Mouse (Mus musculus) frontal cortex, adult 2 months (tissue): ENCODE measurements at regions not wholly inside any gene's neighbourhood (a gene's known extent, or its start where the extent isn't known, plus 50 kb on each side); places are given as distances from the start of the nearest gene placed in this dataset.
A peak's percentile ranks its signal among the peaks of the same experiment; 100 is the strongest.
"Not testable (repeated sequence)": the region's sequence is repeated elsewhere in the genome, so short reads cannot be mapped to it uniquely, and the experiment has no call there.

Source experiments
- DNase-seq, 2 experiments: peaks; one replicate each; pipeline ENCODE4 v3.0.0; 2022; ENCODE audit warnings: low spot score in 1 of 2; ENCODE audit errors: extremely low spot score in 1 of 2

DNA sequence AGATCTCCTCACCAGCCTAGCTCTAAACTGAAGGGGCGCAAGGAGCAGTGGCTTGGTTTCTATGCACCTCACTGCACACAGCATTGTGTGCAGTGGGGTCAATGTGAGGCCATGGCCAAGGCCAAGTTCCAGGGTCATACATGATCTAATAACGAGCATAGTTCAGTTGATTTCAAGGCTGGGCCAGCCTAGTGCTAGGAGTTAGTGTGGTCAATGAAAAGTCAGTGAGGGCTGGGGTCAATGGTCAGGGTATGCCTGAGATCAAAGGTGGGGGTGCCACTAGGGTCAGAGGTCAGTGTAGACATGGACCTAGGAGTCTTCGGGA lies 219.7 kb downstream of the Tpra1 start:
- no peak for DNase-seq

DNA sequence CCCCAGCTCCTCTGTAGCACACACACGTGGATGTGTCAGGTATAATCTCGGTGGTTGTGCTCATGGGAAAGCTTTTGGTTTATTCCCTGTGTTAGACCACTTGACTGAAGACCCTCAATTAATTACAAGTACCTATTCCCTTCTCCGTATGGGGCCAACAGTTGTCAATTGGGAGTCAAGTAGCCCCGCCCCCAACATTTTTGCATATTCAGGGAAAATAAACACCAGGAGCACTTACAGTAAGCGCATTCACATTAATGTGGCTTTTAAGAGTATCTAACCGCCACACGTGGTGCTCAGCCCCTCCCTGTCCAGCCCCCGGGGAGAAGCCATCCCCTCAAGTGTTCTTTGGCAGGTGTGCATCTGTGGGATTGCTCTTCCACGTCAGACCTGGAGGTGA lies 223.9 kb downstream of the Tpra1 start:
- DNase-seq, result no peak

DNA sequence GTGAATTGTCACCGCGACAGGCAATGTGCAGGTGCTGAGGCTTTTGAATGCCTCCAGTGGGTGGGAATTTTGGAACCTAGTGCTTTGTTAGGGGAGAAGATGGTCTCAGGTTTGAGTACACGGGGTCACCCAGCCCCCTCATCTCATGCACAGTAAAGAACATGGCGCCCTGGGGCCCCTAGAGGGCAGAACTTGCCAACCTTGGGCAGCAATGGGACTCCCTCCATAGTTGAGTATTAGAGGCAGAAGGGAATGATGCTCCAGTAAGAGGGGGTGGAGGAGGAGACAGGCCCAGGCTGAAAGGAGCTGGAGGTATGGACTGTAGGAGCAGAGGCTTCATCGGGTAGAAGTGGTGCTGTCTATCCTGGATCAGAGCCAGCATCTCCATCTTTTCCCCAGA lies 226.1 kb downstream of the Tpra1 start:
- DNase-seq, result not testable (repeated sequence)

DNA sequence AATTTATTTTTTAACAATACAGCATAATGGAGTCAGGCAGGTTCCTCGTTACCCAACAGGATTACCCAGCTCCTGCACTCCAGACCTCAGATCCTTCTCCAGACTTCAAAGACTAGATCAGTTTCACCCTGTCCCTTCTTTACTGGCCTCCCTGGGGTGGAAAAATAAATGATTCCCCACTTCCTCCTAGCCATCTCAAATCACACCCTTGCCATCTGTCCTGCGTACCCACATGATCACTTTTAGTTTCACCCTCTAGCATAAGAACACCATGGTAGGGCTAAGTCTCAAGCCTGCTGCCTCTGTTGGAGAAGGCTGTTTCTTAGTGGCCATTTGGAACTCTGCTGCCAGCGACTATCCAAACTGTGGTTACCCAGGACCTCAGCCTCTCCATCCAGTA lies 222.0 kb downstream of the Plxna1 start:
- DNase-seq, result no peak

DNA sequence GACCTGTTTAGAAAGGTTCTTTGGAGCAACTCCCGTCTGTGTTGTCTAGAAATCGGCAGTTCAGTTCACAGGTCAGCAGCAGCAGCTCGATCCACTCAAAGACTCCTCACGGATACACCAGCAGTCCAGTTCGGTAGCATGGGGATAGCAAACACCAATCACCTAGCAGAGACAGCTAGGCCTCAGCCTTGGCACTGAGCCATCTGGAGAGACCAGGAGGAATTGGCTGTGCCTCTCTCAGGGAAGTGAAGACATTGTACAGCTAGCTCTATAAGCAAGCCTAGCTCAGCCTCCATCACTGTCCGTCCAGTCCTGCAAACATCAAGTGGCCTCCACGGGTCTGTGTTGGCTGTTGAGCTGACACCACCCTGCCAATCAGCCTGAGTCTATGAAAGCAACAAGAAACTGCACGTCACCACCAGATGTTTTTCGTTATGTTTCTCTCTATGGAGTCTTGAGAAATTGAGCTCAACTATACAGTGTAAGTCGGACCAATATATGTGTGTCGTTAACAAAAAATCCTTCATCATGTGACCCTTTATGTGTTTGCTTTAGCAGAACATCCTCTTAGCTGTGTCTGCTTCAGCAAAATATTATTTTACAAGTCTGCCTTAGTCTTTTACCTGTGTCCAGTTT lies 209.3 kb downstream of the Plxna1 start:
- DNase-seq, result no peak

DNA sequence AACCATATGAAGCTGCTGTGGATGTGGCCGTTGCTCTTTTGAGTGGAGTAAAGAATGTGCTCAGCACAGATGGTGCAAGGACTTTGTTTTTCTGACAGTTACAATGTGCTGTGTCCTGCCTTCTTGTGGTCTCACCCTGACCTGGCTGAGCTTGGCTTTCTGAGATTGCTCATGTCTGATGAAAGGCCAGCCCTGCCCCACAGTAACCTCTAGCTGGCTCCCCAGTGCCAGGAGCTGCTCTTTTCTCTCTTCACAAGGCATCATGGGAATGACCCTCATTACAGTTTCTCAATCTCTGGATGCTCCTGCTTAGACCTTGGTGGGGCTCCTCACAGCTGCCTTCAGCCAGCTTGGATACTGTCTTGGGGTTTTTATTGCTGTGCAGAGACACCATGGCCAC lies 204.9 kb downstream of the Plxna1 start:
- DNase-seq, result no peak

DNA sequence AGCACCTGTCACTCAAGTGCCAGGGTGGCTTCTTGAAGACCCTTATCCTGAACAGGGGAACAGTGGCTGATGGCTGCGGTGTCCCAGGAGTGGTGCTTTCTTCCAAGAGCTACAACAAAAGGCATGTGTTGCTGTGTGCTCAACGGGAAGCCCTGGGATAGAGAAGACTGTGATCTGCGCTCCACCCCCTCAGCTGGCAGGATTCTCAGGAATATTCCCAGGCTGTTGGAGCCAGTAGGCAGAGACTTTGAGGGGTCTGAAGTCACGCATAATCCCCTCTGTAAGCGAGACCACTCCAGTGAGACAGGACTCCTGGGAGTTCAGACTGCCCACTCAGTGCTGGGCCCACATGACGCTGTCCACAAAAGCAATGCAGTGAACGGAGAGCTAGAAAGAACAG lies 202.4 kb downstream of the Plxna1 start:
- DNase-seq, result peak in 1 of 2 experiments; percentile 35

DNA sequence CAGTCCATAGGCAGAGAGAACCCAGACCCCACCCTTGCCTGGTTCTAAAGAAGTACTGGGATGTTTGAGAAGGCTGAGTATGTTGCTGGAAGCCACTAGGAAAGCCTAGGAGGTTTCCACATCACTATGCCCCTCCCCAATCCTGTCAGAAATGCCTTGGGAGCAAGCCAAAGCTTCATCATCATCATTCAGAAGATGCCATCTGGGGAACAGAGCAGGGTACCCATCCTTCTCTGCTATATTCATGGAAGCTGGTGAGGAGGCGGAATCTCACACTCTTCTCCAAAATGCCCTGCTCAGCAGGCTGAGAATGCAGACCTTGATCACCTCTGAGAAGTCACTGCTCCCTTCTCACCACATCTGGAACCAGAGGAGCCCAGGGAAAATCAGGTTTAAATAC lies 200.7 kb downstream of the Plxna1 start:
- DNase-seq, result peak in 1 of 2 experiments; percentile 65

DNA sequence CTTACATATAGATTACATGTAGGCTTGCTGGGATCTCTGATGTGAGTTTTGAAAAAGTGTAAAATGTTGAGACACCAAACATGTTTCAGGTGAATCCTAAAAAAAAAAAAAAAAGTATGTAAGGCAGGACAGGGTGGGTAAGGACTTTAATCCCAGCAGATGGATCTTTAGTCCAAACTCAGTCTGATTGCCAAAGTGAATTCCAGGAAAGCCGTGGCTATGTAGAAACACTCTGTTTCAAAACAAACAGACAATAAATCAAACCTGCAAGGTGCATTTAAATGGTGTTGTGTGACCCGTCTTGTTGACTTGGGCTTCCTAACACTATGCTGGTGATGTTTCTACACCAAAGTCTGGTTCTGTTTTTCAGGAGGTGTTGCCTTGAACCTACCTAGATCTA lies 192.9 kb downstream of the Plxna1 start:
- DNase-seq, result no peak

DNA sequence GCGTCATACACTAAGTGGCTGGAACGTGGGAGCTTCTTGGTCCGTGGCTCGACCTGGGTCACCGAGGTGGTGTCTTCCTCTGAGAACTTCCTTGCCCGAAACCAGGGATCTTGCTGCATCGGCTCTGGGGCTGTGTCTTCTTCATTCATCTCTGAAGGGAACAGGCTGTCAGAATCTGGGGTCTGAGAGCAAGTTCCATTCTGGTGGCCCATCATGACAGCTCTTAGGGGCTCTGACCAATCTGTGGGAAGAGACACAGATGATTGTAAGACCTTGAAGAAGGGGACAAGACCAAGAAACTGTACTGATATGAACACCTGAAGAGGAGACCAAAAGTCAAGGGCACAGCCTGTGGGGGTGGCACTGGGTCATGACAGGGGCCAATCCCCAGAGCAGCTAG lies 177.5 kb downstream of the Plxna1 start:
- not testable (repeated sequence) for DNase-seq

DNA sequence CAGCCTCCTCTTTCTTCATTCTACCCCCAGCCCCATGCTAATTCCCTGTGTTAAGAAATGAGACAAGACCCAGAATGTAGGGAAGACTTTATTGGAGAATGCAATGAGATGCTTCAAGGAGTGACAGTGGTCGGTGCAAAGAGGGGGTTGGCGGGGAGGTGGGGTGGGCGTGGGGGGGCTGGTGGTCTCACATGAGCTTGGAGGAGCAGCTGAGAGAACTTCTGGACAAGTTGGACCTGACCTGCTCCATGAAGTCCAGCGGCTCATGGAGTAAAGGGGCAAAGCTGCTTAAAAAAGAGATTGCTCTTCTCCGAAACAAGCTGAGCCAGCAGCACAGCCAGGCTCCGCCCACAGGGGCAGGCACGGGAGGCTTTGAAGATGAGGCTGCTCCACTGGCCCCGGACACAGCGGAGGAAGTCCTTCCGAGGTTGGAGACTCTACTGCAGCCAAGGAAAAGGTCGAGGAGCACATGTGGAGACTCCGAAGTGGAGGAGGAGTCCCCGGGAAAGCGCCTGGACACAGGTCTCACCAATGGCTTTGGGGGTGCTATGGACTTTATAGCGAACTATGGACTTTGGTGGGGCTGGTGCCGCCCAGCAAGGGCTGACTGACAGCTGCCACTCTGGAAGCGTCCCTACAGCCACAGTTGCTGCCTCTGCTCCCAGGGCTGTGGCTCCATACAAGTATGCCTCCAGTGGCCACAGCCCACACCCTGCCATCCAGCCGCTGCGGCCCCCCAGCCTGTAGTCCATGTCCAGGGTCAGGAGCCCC lies 161.7 kb downstream of the Plxna1 start:
- DNase-seq, result not testable (repeated sequence)

DNA sequence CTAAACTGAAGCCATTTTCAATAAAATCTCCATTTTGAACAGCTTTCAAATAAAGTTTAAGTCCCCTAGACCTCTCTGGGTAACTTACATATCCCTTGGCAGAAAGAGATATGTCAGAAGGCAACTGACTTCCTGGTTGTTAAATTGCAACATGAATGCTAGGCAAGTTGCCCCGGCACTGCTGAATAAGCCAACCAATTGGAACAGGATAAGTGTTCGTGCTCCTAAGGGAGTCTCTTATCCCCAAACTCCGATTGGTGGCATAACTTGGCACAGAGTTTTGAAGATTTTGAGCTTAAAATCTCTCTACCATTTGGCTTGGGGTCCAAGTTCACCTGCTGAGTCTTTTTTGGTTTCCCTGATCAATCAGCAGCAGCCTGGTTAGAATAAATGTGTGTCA lies 147.4 kb downstream of the Plxna1 start:
- no peak for DNase-seq

DNA sequence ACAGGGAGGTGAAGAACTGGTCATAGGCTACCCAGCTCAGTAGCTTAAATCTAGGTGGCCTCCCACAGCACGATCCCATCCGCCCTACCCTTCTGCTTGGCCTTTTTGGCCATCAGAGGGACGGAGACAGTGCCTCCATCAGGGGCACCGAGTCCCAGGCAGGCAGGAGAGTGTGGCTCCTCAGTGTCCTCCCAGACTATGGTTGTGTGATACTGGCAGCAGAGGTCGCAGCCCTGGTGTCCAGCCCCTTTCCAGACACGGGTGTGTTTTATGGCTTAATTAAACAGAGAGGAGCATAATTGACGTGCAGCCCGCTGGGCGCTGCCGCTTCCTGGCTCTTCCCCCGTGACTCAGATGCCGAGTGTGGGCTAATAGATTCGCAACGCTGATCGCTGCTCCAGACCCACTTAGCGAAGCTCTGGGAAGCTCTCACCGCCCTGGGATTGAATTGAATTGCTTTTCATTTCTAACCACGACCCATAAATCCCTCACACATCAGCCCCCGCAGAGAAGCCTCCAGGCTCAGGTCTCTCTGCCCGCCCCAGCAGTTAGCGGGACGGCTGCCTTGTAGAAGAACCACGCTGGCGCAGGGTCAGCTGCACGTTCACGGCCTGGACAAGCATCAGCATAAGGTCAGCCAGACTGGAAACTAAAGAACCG lies 126.9 kb downstream of the Plxna1 start:
- peak in 1 of 2 experiments; percentile 53 for DNase-seq

DNA sequence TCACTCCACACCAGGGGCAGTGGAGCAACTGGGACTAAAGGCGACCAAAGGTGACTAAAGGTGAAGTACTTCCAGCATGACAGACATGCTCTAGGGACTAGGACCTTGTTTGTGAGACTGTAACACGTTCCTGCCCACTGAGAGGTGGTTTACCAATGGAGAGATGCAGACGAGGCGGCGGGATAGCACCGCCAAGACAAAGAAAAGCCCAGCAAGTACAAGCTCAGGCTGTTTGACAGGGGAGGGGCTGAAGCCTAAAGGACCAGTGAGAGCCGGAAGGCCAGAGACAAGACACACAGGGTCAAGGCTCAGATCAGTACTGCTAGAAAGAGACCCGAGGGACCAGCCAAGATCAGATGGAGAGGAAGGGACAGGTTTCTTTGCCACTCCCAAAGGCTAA lies 126.2 kb downstream of the Plxna1 start:
- no peak for DNase-seq

DNA sequence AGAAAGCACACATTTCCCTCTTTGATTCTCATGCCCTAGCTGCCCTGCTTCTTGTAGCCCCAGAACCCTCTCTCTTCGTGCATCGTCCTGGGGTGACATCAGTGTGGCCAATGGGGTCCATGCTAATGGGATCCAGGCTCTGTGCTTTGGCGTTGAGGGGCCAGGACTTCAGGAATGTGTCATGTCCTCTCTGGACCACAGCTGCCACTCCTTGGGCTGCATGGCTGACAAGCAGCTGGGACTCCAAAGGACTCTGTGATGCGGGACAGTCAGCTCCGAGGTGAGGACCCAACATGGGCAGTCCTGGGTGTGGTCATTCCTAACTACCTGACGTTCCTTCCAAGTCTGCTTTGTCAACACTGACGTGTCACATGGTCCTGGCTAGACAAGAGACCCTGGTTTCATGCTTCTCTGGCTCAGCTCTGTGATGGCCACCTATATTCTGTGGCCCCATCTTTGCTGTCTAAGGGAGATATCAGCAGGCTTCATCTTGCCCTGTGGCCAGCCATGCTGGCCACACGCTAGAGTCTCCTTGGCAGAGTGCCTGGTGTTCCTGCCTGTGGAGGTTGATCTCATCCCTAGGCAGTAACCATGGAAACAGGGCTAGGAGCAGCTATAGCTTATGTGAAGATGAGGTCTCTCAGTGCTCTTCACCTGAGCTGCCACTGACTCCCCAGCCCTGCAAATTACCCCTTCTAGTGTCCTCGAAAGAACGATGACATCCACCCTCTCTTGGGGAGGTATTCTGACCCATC lies 125.4 kb downstream of the Plxna1 start:
- peak in 1 of 2 experiments; percentile 78 for DNase-seq

DNA sequence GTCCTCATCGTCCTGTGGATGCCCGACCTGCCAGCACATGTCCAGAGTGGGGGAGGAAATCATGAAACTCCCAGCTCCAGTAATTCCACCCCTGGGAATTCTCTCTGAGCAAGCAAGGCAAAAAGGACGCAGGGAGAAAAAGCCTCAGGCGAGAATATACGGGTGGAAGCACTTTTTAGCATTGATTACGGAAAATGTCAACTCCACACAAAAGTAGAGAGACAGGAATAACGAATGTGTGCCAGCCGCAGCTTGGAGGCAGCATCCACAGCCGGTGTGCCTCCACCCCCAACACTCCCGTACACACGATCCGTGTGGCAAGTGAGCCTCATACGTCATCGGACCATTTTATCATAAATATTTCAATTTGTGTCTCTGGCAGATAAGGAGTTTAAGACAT lies 123.5 kb downstream of the Plxna1 start:
- peak in 1 of 2 experiments; percentile 76 for DNase-seq

DNA sequence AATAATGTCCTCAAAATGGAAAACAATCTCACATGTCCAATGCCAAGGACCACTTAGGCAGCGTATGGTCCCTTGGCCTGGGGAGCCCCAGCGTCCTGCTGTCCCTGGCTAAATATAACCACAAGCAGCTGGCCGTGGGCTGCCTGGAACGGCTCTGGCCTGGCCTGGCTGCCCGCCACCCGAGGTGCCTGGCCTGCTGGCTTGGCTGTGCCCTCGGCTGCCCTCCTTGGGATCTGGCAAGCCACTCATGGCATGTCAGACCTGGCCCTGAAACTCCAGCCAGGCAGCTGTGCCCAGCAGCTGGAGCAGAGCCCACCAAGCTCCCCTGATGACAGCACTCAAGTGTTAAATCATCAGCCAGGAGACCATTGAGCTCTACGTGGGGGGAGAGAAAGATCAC lies 122.9 kb downstream of the Plxna1 start:
- DNase-seq, result no peak

DNA sequence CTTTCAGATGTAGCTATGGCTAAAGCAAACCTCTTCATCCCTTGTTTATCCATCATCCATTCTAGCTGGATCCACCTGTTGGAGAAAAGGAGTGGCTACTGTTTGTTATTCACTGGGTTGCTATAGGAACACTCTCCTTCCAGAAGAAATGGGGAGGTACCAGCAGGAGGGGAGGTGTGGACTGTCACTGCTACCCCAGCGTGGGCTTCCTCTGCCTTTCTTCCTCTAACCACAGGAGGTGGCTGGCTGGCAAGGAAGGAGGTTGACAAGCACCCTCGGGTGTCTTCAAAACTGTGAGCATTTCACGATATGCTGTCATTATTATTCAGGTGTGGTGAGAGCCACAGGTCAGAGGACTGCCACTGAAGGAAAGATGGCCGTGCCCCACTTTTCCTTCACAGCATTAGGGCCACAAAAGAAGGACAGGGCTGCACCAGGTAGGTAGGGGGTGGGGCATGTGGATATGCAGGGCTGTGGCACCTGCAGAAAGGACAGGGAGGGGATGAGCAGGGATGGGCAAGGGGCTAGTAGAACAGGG lies 122.2 kb downstream of the Plxna1 start:
- no peak for DNase-seq

DNA sequence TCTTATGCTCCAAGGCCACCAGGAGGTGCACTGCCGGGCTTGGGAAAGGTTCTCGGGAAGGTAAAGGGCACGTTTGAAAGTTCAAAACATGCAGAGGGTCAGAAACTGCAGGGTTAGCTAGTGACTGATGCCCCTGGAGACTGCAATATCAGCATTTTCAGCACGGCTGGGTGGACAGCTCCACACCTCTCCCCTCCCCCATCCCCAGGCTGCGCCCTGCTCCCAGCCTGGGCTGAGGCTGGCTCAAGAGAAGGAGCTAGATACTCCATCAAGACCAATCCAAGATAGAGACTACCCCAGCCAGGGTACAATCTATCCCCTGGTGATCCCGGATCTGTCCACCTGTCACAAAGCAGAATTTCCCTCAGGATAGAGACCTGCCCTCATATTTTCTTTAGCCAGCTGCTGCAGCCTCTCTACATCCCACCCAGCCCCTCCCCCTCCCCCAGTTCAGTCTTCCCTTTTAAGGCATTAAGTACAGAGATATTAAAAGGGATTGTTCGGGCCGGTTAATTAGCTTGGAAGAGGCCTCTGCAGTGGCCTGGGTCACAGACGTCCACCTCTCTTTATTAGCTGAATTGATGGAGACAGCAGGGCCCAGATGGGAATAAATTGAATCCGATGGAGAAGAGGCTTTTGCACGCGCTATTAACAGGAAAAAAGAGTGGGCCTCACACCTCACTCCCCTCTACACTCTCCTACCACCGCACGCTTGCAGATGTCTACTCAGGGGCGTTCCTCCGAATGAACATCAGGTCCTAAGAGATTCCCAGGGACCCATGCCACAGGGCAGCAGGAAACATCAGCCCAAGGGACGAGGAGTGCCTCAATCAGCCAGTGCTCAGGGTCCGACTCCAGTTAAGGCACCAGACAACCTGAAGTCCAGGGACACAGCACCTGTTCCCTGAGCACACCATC lies 119.8 kb downstream of the Plxna1 start:
- DNase-seq, result no peak

DNA sequence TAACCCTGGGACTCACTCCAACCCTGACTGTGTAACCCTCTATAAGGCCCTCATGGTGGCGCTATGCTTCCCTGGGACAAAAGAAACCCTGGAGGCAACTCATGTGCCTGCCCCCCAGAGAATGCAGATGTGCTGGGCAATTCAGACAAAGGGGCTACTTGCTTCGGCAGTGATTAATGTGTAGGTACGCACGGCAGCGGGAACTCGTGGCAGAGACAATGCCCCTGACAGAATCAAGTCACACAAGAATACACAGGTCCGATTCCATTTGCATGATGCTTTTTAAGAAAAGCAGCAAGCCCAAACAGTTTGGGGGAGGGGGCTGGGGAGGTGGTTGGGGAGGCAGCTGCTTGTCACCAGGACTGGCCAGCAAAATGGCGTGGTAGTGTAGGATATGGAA lies 116.9 kb downstream of the Plxna1 start:
- no peak for DNase-seq
